Mouse (Mus musculus): ENCODE data around the gene Scnn1a. TPM values are rescaled to one million over a fixed set of nuclear protein-coding genes. Genes with fewer than 3 reads are reported as not detected.

Gene Scnn1a
- polyA plus RNA-seq, 1 experiment from 2014 or later = 1.5 TPM

DNA sequence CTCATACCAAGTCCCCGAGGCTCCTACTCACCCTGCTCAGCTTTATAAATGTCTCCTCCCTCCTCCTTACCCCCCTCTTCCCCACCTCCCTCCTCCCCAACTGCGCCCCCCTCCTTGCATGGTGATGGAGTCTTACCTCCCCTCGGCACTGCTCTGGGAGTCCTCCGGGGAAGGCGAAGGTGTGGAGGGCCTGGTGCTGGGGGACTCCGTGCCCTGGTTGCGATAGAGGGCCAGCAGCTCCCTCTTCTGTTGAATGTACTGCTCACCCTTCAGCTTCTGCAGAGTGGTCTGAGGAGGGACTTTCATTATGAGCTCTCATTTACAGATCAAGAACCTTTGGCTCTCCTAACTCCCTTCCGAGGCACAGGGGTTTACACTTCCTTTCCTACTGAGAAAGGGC is 44.0 kb downstream of the Scnn1a start:
- no peak for ATAC-seq (ENCODE audit: insufficient number of reproducible peaks, insufficient read depth, low FRiP score, low TSS enrichment, low read depth)
- H3K27ac ChIP-seq = no peak overlapping the region
- H3K9me3 ChIP-seq = no peaks in the 10 kb centered on the region
- WGBS = 7% methylated on average over 8 of the region's 8 CpGs
- H3K36me3 ChIP-seq = peaks cover 36% of the 10 kb centered on the region
- peak overlapping the region; percentile 20 for H3K4me2 ChIP-seq
- H3K27me3 ChIP-seq = peaks cover 22% of the 10 kb centered on the region
- H3K4me3 ChIP-seq = no peak overlapping the region
- peaks cover 40% of the 10 kb centered on the region for H3K4me1 ChIP-seq
- peak overlapping the region; percentile 7; the same call in 1 of the 2 replicates for H3K9ac ChIP-seq

DNA sequence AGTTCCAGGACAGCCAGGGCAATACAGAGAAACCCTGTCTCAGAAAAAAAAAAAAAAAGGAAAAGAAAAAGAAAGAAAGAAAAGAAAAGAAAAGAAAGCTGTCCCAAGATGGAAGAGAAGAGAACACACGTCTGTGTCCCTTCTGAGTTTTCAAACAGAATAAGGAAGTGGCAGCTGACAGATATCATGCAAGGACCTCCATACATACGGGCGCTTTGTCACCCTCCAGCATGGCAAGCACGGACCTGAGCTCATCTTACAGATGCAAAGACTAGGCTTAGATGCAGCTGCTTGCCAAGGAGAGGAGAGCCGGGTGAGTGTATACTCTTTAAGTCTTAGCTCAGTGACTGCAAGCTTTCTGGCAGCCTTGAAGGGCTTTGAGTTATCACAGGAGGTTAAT is 45.1 kb downstream of the Scnn1a start:
- H3K4me2 ChIP-seq = no peak overlapping the region
- peaks cover 25% of the 10 kb centered on the region for H3K36me3 ChIP-seq
- no peaks in the 10 kb centered on the region for H3K9me3 ChIP-seq
- ATAC-seq (ENCODE audit: insufficient number of reproducible peaks, insufficient read depth, low FRiP score, low TSS enrichment, low read depth) = no peak
- 82% methylated on average over 5 of the region's 5 CpGs for WGBS
- peaks cover 40% of the 10 kb centered on the region for H3K4me1 ChIP-seq
- H3K4me3 ChIP-seq = no peak overlapping the region
- no peak overlapping the region for H3K9ac ChIP-seq
- H3K27me3 ChIP-seq = peaks cover 22% of the 10 kb centered on the region
- H3K27ac ChIP-seq = no peak overlapping the region

DNA sequence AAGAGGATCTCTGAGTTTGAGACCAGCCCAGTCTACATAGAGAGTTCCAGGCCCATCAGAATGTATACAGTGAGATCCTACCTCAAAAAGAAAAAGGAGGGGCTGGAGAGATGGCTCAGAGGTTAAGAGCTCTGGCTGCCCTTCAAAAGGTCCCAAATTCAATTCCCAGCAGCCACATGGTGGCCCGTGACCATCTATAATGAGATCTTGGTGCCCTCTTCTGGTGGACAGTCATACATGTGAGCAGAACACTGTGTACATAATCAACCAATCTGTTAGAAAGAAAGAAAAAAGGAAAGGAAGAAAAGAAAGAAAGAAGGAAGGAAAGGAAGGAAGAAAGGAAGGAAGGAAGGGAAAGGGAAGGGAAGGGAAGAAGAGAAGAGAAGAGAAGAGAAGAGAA is 45.7 kb downstream of the Scnn1a start:
- H3K36me3 ChIP-seq = peaks cover 19% of the 10 kb centered on the region
- H3K9ac ChIP-seq = no peak overlapping the region
- ATAC-seq (ENCODE audit: insufficient number of reproducible peaks, insufficient read depth, low FRiP score, low TSS enrichment, low read depth) = no peak
- H3K27me3 ChIP-seq = peaks cover 22% of the 10 kb centered on the region
- no peaks in the 10 kb centered on the region for H3K9me3 ChIP-seq
- no peak overlapping the region for H3K4me3 ChIP-seq
- H3K27ac ChIP-seq = no peak overlapping the region
- 84% methylated on average over 1 of the region's 1 CpGs for WGBS
- H3K4me2 ChIP-seq = no peak overlapping the region
- H3K4me1 ChIP-seq = peaks cover 40% of the 10 kb centered on the region

DNA sequence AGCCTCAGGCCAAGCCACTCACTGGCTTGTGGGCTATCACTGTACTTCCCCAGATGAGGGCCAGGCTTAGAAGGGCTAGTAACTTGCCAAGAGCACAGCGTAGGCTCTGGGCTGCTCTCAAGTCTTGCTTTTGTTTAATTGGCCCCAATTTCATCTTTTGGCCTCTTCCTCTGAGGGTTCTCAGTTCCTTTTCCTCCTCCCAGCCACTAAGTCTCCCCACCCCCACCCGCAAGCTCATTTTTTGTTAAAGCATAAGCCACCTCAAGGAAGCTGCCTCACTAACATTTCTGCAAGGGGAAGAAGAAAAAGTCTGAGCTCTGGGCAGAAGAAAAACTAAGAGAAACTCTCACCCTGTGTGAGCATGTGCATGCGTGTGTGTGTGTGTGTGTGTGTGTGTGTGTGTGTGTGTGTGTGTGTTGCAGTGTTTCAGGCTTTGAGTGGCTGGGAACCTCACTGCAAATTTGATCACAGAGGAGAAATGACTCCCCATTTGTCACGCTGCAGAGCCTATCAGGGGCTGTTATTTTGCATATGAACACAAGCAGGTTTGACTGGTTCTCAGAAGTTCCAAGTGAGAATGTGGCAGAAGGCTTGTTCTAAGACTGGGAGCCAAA is 47.4 kb downstream of the Scnn1a start:
- peak overlapping the region; percentile 75 for H3K27ac ChIP-seq

DNA sequence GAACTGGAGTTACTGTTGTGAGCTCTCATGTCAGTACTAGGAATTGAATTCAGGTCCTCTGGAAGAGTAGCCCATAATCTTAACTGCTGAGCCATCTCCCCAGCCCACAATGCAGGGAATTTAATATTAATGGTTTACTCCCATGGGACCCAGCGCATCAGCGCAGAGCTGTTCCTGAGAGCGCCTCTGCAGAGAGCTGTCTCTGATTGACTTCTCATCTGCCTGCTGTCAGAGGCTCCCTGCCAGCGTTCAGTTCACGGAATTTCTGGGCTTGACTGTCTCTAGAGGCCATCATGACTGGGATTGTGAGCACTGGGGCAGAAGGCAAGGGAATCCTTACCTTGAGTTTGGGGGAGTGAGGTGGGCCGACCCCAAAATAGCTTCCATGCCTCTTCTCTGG is 56.6 kb downstream of the Scnn1a start:
- peaks cover 56% of the 10 kb centered on the region for H3K27me3 ChIP-seq
- peaks cover 37% of the 10 kb centered on the region for H3K4me1 ChIP-seq
- 54% methylated on average over 6 of the region's 6 CpGs for WGBS
- H3K36me3 ChIP-seq = no peaks in the 10 kb centered on the region
- H3K4me3 ChIP-seq = no peak overlapping the region
- H3K9ac ChIP-seq = no peak overlapping the region
- peak overlapping the region; percentile 70; the same call in 1 of the 2 replicates for H3K27ac ChIP-seq
- ATAC-seq (ENCODE audit: insufficient number of reproducible peaks, insufficient read depth, low FRiP score, low TSS enrichment, low read depth) = no peak
- H3K4me2 ChIP-seq = peak overlapping the region; percentile 7; the same call in 1 of the 2 replicates
- H3K9me3 ChIP-seq = no peaks in the 10 kb centered on the region

More for the DNA sequence above, 47.4 kb downstream of the Scnn1a start:
- Histone ChIP-seq H3K36me3 (peaks cover 2% of the 10 kb centered on the region; the same call in 1 of the 2 replicates), H3K4me2 (0 out of 2 replicates have a peak overlapping the region, but pooled peaks have one; percentile 9), H3K27me3 (peaks cover 14% of the 10 kb centered on the region), H3K9ac (no peak overlapping the region), H3K9me3 (no peaks in the 10 kb centered on the region), H3K4me1 (peaks cover 33% of the 10 kb centered on the region), H3K4me3 (no peak overlapping the region)
- 31% methylated on average over 4 of the region's 4 CpGs for WGBS
- ATAC-seq (ENCODE audit: insufficient number of reproducible peaks, insufficient read depth, low FRiP score, low TSS enrichment, low read depth) = no peak; the same call in 1 of the 2 replicates

DNA sequence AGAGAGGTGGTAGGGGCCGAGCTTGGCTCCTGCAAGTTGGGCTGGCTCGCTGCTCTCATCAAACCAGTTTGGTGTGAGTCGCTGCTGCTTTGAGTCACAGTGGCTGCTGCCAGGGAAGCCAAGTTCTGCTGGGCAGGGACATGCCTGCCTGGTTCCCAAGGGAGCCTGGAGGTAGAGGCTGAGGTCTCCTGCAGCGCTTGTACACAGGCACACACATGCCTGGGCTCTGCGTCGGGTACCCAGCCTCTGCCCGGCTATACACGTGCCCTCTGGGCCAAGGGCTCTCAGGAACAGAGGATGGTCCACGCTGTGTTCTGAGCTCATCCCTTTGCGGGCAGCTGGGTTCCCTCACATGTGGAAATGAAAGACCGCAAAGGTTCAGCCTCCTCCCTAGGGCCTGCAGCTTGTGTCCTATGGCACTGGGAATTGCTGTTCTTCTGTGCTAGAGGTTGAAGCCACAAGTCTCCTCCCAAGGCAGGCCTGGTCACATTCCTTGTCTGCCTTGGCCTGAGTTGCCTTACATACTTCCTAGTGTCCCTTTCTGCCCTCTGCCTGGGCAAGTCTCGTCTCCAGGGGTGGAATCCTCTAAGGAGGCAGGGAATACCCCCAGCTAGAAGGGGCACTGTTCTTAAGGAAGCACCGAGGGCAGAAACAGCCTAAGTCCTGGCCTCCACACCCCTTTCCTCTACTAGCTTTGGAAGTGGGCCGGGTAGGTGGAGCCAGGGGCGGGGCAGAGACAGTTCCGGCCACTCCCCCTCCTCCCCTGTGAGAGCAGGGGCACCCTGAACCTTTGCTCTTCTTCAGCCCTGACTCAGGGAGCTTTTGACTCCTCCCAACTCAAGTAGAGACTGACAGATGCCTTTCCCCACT is 57.4 kb downstream of the Scnn1a start:
- WGBS = 36% methylated on average over 14 of the region's 16 CpGs
- H3K4me2 ChIP-seq = peak overlapping the region; percentile 14
- H3K36me3 ChIP-seq = no peaks in the 10 kb centered on the region
- ATAC-seq (ENCODE audit: insufficient number of reproducible peaks, insufficient read depth, low FRiP score, low TSS enrichment, low read depth) = peak; percentile 38; the same call in 1 of the 2 replicates
- H3K4me3 ChIP-seq = no peak overlapping the region; the same call in 1 of the 2 replicates
- H3K4me1 ChIP-seq = peaks cover 37% of the 10 kb centered on the region
- no peaks in the 10 kb centered on the region for H3K9me3 ChIP-seq
- H3K27me3 ChIP-seq = peaks cover 62% of the 10 kb centered on the region
- peak overlapping the region; percentile 70 for H3K27ac ChIP-seq
- no peak overlapping the region; the same call in 1 of the 2 replicates for H3K9ac ChIP-seq

DNA sequence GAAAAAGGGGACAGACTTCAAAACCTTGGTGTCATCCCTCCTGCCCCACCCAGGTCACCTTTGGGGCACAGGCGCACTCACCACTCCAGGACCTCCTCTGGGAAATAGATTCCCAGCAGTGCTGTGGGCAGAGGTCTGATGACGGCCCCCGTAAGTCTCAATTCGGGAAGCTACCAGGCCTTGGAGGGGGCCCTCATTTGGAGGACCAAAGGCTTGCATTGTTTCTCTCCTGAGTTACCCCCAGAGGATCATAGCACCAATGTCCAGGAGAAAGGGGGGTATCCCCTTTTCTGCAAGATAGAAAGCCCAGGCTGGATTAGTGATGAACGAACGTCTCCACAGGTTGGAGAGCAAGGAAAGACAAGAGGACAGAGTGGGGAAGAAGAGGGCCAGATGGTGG is 58.2 kb downstream of the Scnn1a start:
- H3K9ac ChIP-seq = no peak overlapping the region
- no peak overlapping the region for H3K27ac ChIP-seq
- peaks cover 37% of the 10 kb centered on the region for H3K4me1 ChIP-seq
- no peak for ATAC-seq (ENCODE audit: insufficient number of reproducible peaks, insufficient read depth, low FRiP score, low TSS enrichment, low read depth)
- H3K36me3 ChIP-seq = no peaks in the 10 kb centered on the region
- 19% methylated on average over 6 of the region's 6 CpGs for WGBS
- H3K4me2 ChIP-seq = peak overlapping the region; percentile 14
- H3K27me3 ChIP-seq = peaks cover 69% of the 10 kb centered on the region
- no peak overlapping the region for H3K4me3 ChIP-seq
- H3K9me3 ChIP-seq = no peaks in the 10 kb centered on the region

DNA sequence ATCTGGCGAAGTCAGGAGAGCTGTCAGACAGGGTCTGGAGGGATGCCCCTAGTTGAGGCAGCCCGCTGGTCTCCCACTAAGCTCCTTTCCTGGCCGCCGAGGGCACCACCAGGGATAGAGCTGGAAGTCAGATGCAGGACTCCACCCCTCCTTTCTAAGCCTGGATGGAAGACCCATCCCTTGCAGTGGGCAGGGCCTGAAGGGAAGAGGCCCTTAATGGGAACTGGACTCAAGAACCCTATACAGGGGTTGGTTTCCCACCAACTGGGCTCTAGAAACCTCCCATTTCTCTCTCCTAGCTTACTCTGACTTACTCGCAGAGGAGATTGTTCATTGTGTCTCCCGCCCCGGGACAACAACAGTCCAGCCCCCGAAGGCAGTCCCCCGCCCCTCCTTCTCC is 59.3 kb downstream of the Scnn1a start:
- no peak overlapping the region for H3K27ac ChIP-seq
- H3K36me3 ChIP-seq = no peaks in the 10 kb centered on the region
- no peak for ATAC-seq (ENCODE audit: insufficient number of reproducible peaks, insufficient read depth, low FRiP score, low TSS enrichment, low read depth)
- peak overlapping the region; percentile 83 for H3K4me2 ChIP-seq
- WGBS = 4% methylated on average over 9 of the region's 9 CpGs
- H3K9me3 ChIP-seq = no peaks in the 10 kb centered on the region
- H3K4me1 ChIP-seq = peaks cover 38% of the 10 kb centered on the region
- H3K27me3 ChIP-seq = peaks cover 66% of the 10 kb centered on the region
- H3K9ac ChIP-seq = peak overlapping the region; percentile 54
- peak overlapping the region; percentile 46 for H3K4me3 ChIP-seq

DNA sequence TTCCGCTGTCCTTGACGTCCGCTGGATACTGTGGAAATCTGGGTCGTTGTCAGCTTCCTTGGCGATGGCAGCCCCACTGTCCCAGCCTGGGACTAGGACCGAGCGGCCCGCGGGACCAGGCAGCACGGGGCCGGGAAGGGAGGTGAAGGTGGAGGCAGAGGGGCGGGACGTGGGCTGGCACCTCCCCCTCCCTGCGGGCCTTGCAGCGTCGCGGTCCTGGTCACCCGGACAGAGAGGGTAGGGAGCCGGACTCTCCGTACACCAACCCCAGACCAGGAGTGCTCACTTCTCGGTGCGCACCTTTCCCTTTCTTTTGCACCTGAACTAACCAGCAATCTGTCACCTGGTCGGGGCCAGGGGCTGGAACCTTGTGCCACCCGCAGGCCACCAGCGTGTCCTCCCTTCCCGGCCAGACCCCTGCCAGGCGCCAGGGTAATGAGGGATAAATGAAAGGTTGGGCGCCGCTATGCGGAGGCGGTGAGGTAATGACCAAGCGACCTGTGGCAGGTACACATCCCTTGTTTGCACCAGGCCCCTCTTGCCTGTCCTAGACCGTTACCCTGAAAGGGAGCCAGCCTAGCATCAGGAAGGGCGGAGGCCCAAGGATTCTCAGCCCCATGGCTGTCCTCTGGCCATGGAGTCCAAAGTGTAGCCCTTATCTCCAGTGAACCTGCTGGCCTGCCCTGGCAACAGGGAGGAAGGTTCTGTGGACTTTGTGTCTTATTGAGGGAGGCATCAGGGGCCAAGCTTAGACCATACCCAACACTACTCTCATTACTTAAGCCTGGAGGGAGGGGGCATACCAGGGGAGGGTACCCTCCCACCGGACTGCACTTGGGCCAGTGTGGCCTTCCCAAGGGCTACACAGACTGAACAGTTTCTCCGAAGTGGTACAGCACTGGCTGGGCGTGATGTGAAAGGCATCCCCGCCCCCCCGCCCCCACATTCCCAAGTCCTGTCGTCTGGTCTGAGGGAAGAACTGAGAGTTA is 60.2 kb downstream of the Scnn1a start, which contains the start of gene Plekhg6:
Gene Plekhg6 (minus strand): TSS at position 422 of the 989 bp plus-strand sequence.
- H3K27me3 ChIP-seq = peaks cover 65% of the 10 kb centered on the region
- 10% methylated on average over 39 of the region's 40 CpGs for WGBS
- H3K9me3 ChIP-seq = no peaks in the 10 kb centered on the region
- peak within 1 kb of the TSS; percentile 54 for H3K9ac ChIP-seq
- H3K4me3 ChIP-seq = peak within 1 kb of the TSS; percentile 46
- ATAC-seq (ENCODE audit: insufficient number of reproducible peaks, insufficient read depth, low FRiP score, low TSS enrichment, low read depth) = no peak
- no peak within 1 kb of the TSS for H3K27ac ChIP-seq
- peak within 1 kb of the TSS; percentile 83 for H3K4me2 ChIP-seq
- H3K4me1 ChIP-seq = peaks cover 40% of the 10 kb centered on the region
- no peaks in the 10 kb centered on the region for H3K36me3 ChIP-seq

DNA sequence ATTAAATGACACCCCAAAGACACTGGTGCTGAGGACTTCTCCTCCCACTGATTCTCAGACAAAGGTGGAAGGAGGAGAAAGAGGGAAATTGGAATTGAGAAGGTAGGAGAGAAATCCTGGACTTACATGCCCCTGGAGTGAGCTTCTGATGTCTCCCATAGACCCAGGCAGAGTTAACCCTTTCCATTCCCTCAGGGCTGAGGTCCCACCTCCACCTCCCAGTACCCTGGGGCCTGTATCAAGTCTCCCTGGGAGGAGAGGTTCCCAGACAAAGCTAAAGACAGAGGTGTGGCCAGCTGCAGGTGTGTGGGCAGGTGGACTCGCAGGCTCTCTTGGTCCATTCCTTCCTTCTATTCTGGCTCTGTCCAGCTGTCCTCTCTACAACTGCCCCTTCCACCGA is 61.6 kb downstream of the Scnn1a start:
- H3K27me3 ChIP-seq = peaks cover 64% of the 10 kb centered on the region

More for the DNA sequence above, 61.6 kb downstream of the Scnn1a start:
- Histone ChIP-seq H3K4me1 (peaks cover 39% of the 10 kb centered on the region), H3K9me3 (no peaks in the 10 kb centered on the region), H3K36me3 (no peaks in the 10 kb centered on the region), H3K27ac (no peak overlapping the region), H3K9ac (no peak overlapping the region), H3K4me2 (no peak overlapping the region), H3K4me3 (no peak overlapping the region)
- WGBS = 75% methylated on average over 2 of the region's 2 CpGs
- ATAC-seq (ENCODE audit: insufficient number of reproducible peaks, insufficient read depth, low FRiP score, low TSS enrichment, low read depth) = no peak
